Mouse (Mus musculus) neutrophil, adult 59 days (primary cell): ENCODE data around the gene Mtx1. TPM values are rescaled to one million over a fixed set of nuclear protein-coding genes. Genes with fewer than 3 reads are reported as not detected.

ENCODE experiments used
- total RNA-seq, 2 experiments: library from RNA; stranded (reverse); gene quantifications; 1 replicate in 1 of 2; 2 replicates in 1 of 2; pipeline ENCODE4 v1.2.4; 2023

Gene Mtx1
- 10 to 100 TPM; 51.2 to 53.3 TPM for total RNA-seq

GRCm38 (mm10) chr3:89226900-89227299 lies at the start of gene Mtx1:
Gene Mtx1 (minus strand): TSS chr3:89227088.

GRCm38 (mm10) chr3:89270051-89270755 lies 43.3 kb upstream of the Mtx1 start, which contains the start of gene Slc50a1:
Gene Slc50a1 (minus strand): TSS chr3:89270570.

GRCm38 (mm10) chr3:89259076-89259475 lies 32.2 kb upstream of the Mtx1 start, which contains the start of gene Dpm3:
Gene Dpm3 (plus strand): TSS chr3:89259358.

GRCm38 (mm10) chr3:89246261-89247100 lies 19.6 kb upstream of the Mtx1 start, which contains the start of gene Trim46:
Gene Trim46 (minus strand): TSS chr3:89246309.

GRCm38 (mm10) chr3:89245688-89246171 lies 18.8 kb upstream of the Mtx1 start, which contains the start of gene Krtcap2:
Gene Krtcap2 (plus strand): TSS chr3:89245966.

GRCm38 (mm10) chr3:89228836-89229235 lies 1.9 kb upstream of the Mtx1 start, which contains the start of gene Muc1:
Gene Muc1 (plus strand): TSS chr3:89229057.

GRCm38 (mm10) chr3:89214681-89215411 lies 12.0 kb downstream of the Mtx1 start, which contains the start of gene Thbs3:
Gene Thbs3 (plus strand): TSS chr3:89215180.

GRCm38 (mm10) chr3:89202253-89203141 lies 24.4 kb downstream of the Mtx1 start, which contains the start of gene Gba:
Gene Gba (plus strand): TSS chr3:89202928.

GRCm38 (mm10) chr3:89183058-89183958 lies 43.6 kb downstream of the Mtx1 start, which contains the start of gene Fam189b:
Gene Fam189b (plus strand): TSS chr3:89183143.

GRCm38 (mm10) chr3:89177242-89178106 lies 49.4 kb downstream of the Mtx1 start, which contains the start of gene Scamp3:
Gene Scamp3 (plus strand): TSS chr3:89177473.

GRCm38 (mm10) chr3:89164506-89165267 lies 62.2 kb downstream of the Mtx1 start, which contains the start of gene Clk2:
Gene Clk2 (plus strand): TSS chr3:89164795.

GRCm38 (mm10) chr3:89159616-89160344 lies 67.1 kb downstream of the Mtx1 start, which contains the start of gene Hcn3:
Gene Hcn3 (minus strand): TSS chr3:89160196.

Other genes starting within 250 kb of the Mtx1 start
- 10 to 100 TPM; 18.7 to 23.5 TPM for gene Rusc1, start 133.8 kb downstream of the Mtx1 start, total RNA-seq
- not detected for gene Gm43738, start 126.0 kb downstream of the Mtx1 start, total RNA-seq
- gene Fdps, start 125.1 kb downstream of the Mtx1 start, total RNA-seq: 10 to 100 TPM; 27.4 to 34.5 TPM
- gene Pklr, start 90.9 kb downstream of the Mtx1 start, total RNA-seq: 10 to 100 TPM in 1 of 2 experiments, 1 to 10 TPM in 1; 5.7 to 15.2 TPM
- not detected for gene Hcn3, start 66.9 kb downstream of the Mtx1 start, total RNA-seq
- 10 to 100 TPM; 46.4 to 68.4 TPM for gene Clk2, start 62.3 kb downstream of the Mtx1 start, total RNA-seq
- gene Scamp3, start 49.6 kb downstream of the Mtx1 start, total RNA-seq: 10 to 100 TPM; 43.8 to 48.0 TPM
- 1 to 10 TPM; 6.2 to 8.9 TPM for gene Fam189b, start 43.9 kb downstream of the Mtx1 start, total RNA-seq
- gene Gba, start 24.2 kb downstream of the Mtx1 start, total RNA-seq: 10 to 100 TPM; 62.4 to 71.4 TPM
- gene Thbs3, start 11.9 kb downstream of the Mtx1 start, total RNA-seq: 1 to 10 TPM in 1 of 2 experiments, under 1 TPM in 1; 0.38 to 1.1 TPM
- not detected for gene Muc1, start 2.0 kb upstream of the Mtx1 start, total RNA-seq
- 10 to 100 TPM; 58.9 to 75.6 TPM for gene Krtcap2, start 18.9 kb upstream of the Mtx1 start, total RNA-seq
- gene Trim46, start 19.2 kb upstream of the Mtx1 start, total RNA-seq: under 1 TPM; 0.53 to 0.69 TPM
- 10 to 100 TPM; 35.3 to 45.6 TPM for gene Dpm3, start 32.3 kb upstream of the Mtx1 start, total RNA-seq
- gene Slc50a1, start 43.5 kb upstream of the Mtx1 start, total RNA-seq: 10 to 100 TPM; 18.8 to 21.5 TPM
- not detected for gene Efna1, start 54.1 kb upstream of the Mtx1 start, total RNA-seq
- gene Efna3, start 95.9 kb upstream of the Mtx1 start, total RNA-seq: not detected
- not detected for gene Efna4, start 110.9 kb upstream of the Mtx1 start, total RNA-seq
- 100 to 1,000 TPM; 120 to 129 TPM for gene Adam15, start 122.9 kb upstream of the Mtx1 start, total RNA-seq
- not detected for gene Dcst2, start 134.9 kb upstream of the Mtx1 start, total RNA-seq
- not detected for gene Dcst1, start 138.2 kb upstream of the Mtx1 start, total RNA-seq
- gene Zbtb7b, start 167.7 kb upstream of the Mtx1 start, total RNA-seq: 100 to 1,000 TPM; 134 to 142 TPM
- gene Lenep, start 175.7 kb upstream of the Mtx1 start, total RNA-seq: under 1 TPM in 1 of 2 experiments, not detected in 1; 0.87 TPM
- 10 to 100 TPM; 14.4 to 16.8 TPM for gene Flad1, start 184.8 kb upstream of the Mtx1 start, total RNA-seq
- gene Cks1b, start 191.3 kb upstream of the Mtx1 start, total RNA-seq: 10 to 100 TPM; 42.6 to 51.9 TPM
- gene Shc1, start 191.4 kb upstream of the Mtx1 start, total RNA-seq: 100 to 1,000 TPM; 104 to 111 TPM
- 10 to 100 TPM; 37.1 to 39.3 TPM for gene Pygo2, start 203.1 kb upstream of the Mtx1 start, total RNA-seq
- 100 to 1,000 TPM; 149 to 151 TPM for gene Pbxip1, start 209.6 kb upstream of the Mtx1 start, total RNA-seq
- gene Pmvk, start 227.5 kb upstream of the Mtx1 start, total RNA-seq: 1 to 10 TPM; 6.7 to 9.7 TPM